Mouse (Mus musculus) lung, adult 2 months (tissue): ENCODE measurements around the gene Mettl21a. TPM values are rescaled to one million over a fixed set of nuclear protein-coding genes. Genes with fewer than 3 reads are reported as not detected.

Experiments used
- DNase-seq: peaks from one replicate; pipeline ENCODE4 v3.0.0; 2022
- H3K4me1 ChIP-seq: fragments of 200-500 bp; 2 replicates; pipeline ENCODE4 v1.6.1; 2011; ENCODE audit warnings: low read length; ENCODE audit not compliant: control insufficient read depth, insufficient read depth
- H3K4me3 ChIP-seq: fragments of 200-500 bp; replicated peaks from 2 replicates; pipeline ENCODE3; 2011; ENCODE audit warnings: low read depth, mild to moderate bottlenecking, control low read depth, low read length; ENCODE audit errors: extremely low read depth
- CTCF ChIP-seq: fragments of 200-500 bp; IDR thresholded peaks from 2 replicates; pipeline ENCODE4 v1.5.1; 2011; ENCODE audit warnings: mild to moderate bottlenecking, low read length, control low read depth; ENCODE audit not compliant: insufficient read depth
- POLR2A ChIP-seq: fragments of 200-500 bp; IDR thresholded peaks from 2 replicates; pipeline ENCODE4 v1.6.1; 2011; ENCODE audit warnings: low read depth, mild to moderate bottlenecking, control low read depth, low read length, borderline replicate concordance; ENCODE audit errors: extremely low read depth
- WGBS: fragments of 180-500 bp; shearing (Covaris S2); methylation state at CpG from one replicate; pipeline ENCODE4 v1.1.7; 2018; 5-methylcytosine and 5-hydroxymethylcytosine counted together
- polyA plus RNA-seq: library from polyadenylated mRNA; depleted of rRNA; stranded (reverse); fragments of >200 nt; gene quantifications from 2 replicates; pipeline ENCODE4 v1.2.3, GENCODE M21; 2012

The Mettl21a gene
- polyA plus RNA-seq, 1 experiment, result 8.2 TPM

GRCm38 (mm10) chr1:64639279-64639678 lies 22.2 kb upstream of the Mettl21a start:
- Histone ChIP-seq H3K4me3 (no peak overlapping the region), H3K4me1 (no peaks in the 10 kb centered on the region)
- TF ChIP-seq CTCF (no peak), POLR2A (no peak)
- no peak for DNase-seq
- WGBS, result 93% methylated on average over 6 of the region's 6 CpGs

DNA sequence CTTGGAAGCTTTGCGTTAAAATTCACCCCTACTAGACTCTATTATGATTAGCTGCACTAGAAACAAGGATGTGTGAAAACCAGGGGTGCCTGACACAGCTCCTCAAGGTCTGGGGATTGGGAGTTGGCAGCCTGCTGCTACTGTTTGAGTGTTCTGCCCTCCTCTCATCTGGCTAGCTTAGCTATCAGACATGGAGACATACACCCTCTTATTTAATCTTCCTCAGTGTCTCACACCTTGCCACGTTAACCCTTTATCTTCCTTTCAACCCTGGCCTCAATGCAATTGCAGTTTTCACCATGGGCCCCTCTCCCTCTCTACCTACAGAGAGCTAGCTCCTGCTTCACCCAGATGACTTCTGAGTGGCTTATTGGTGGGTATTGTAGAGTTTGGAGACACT lies 18.6 kb upstream of the Mettl21a start:
- TF ChIP-seq CTCF (no peak), POLR2A (no peak)
- 49% methylated on average over 2 of the region's 2 CpGs for WGBS
- no peak for DNase-seq
- no peaks in the 10 kb centered on the region for H3K4me1 ChIP-seq
- no peak overlapping the region for H3K4me3 ChIP-seq

DNA sequence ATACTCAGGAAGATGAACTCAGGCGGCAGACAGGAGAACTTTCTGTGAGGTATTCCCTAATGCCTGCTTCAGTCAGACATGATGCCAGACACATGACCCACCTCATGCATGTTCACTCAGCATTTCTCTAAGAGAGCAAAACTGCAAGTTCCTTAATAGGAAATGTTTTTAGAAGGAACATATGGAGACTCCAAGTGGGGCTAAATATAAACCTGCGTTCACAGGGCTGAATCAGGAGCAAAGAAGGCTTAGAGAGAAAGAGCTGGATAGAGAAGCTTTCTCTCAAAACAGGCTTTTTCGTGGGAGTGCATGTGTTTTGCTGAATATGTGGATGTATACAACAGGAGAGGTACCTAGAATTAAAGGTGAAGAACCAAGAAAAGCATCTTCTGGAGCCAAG lies 16.2 kb upstream of the Mettl21a start:
- no peak for TF ChIP-seq CTCF
- H3K4me1 ChIP-seq, result no peaks in the 10 kb centered on the region
- no peak overlapping the region for H3K4me3 ChIP-seq
- DNase-seq, result no peak
- WGBS, result 71% methylated on average over 3 of the region's 3 CpGs

- Histone ChIP-seq H3K4me3 (no peak overlapping the region), H3K4me1 (no peaks in the 10 kb centered on the region)
- no peak for DNase-seq
- no peak for TF ChIP-seq CTCF
- no peak for TF ChIP-seq POLR2A
- WGBS, result 70% methylated on average over 5 of the region's 5 CpGs
Measured at GRCm38 (mm10) chr1:64631526-64631925, 14.5 kb upstream of the Mettl21a start.

- no peak for DNase-seq
- Histone ChIP-seq H3K4me3 (no peak overlapping the region), H3K4me1 (no peaks in the 10 kb centered on the region)
- TF ChIP-seq CTCF (no peak), POLR2A (no peak)
Measured at GRCm38 (mm10) chr1:64625214-64625613, 8.2 kb upstream of the Mettl21a start.

DNA sequence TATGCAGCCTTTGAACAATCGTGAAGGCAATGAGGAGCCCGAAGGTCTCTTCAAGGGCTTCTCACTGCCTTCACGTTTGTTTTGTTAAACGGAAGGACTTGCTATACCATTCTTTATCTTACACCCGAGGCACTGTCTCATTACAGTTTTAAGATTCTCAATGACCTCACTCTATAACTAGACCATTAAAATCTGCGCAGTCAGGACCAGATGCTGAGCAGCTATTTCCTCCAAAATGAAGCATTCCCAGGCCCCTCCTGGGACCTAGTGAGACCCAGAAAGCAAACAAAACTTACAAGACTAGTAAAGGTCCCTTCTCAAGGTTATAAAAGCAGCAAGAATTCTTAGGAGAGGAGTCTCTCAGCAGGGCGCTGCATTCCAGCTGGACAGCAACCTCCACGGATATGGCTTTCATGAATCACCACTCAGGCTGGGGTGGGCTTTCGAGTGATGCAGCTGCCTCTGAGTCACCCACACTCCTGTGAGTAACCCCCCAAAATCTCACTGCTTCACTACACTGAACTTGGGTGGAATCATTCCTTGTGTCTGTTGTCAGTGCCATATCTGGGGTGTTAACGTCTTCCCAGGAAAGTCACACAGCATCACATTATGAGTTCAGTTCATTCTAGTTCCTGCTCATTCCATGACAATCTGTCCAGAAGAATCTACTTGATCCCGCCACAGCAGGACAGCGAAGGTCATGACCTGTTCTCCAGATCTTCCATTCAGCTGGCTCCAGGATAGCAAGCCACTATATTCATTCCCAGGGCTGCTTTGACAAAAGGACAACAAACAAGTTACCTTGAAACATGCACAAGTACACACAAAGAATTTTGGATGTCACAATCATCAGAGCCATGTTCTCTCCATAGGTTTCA lies 6.8 kb upstream of the Mettl21a start:
- WGBS, result 64% methylated on average over 12 of the region's 12 CpGs
- TF ChIP-seq POLR2A (no peak), CTCF (no peak)
- Histone ChIP-seq H3K4me1 (no peaks in the 10 kb centered on the region), H3K4me3 (no peak overlapping the region)
- DNase-seq, result no peak

DNA sequence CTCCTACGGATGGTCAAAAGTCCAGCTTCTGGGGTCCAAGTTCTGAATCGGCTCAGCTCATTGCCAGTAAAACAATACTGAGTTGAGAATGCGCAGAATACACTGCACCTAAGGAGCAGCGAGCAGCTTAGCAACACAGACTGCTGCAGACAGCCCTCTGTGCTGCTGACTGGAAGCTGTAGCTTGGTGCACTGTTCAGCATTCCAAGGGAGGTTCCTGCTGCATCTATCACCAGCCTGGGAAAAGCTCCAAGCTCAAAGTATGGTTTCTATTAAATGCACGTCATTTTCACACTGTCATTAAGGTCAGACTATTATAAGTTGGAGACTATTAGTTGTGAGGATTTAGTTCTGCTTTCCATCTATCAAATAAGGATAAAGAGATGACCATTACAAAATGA lies 4.1 kb upstream of the Mettl21a start:
- no peak for DNase-seq
- 76% methylated on average over 5 of the region's 5 CpGs for WGBS
- H3K4me3 ChIP-seq, result no peak overlapping the region

DNA sequence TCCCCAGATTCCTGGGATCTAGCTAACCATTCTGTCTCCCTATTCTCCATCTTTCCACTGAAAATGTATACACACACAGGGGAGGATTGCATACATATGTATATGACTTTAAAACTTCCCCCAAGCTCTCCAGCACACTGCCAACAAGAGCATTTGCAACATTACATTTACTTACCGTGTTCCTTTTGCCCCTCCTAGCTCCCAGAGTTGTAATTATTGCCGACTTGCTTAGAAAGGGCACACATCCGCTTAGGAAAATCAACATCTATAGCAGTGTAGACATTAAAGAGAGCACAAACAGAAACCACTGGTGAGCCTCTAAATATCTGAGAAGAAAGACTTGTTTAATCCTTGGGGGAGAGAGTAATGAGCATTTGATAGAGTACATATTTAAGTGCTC lies 1.2 kb upstream of the Mettl21a start:
- WGBS, result 23% methylated on average over 3 of the region's 3 CpGs
- Histone ChIP-seq H3K4me3 (no peak overlapping the region), H3K4me1 (no peaks in the 10 kb centered on the region)
- DNase-seq, result no peak
- TF ChIP-seq POLR2A (no peak), CTCF (no peak)

More for the DNA sequence above, 4.1 kb upstream of the Mettl21a start:
- H3K4me1 ChIP-seq, result no peaks in the 10 kb centered on the region
- TF ChIP-seq POLR2A (no peak), CTCF (no peak)

DNA sequence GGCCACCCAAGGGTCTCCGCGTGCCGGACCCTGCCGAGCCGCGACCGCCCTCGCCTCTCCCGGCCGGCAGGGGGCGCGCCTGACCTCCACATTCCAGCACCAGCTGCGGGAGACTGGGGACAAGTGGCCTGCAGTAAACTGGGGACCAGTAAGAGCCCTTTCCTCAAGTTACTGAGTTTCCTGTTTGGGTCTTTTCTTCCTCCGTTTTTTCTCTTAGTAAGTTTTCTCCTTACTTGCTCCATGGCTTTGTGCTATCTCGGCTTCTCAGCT lies 608 bp upstream of the Mettl21a start:
- DNase-seq, result peak; percentile 87
- no peaks in the 10 kb centered on the region for H3K4me1 ChIP-seq
- WGBS, result under 1% methylated on average over 15 of the region's 15 CpGs
- no peak for TF ChIP-seq POLR2A
- peak; percentile 55 for TF ChIP-seq CTCF
- H3K4me3 ChIP-seq, result peak overlapping the region; percentile 94

DNA sequence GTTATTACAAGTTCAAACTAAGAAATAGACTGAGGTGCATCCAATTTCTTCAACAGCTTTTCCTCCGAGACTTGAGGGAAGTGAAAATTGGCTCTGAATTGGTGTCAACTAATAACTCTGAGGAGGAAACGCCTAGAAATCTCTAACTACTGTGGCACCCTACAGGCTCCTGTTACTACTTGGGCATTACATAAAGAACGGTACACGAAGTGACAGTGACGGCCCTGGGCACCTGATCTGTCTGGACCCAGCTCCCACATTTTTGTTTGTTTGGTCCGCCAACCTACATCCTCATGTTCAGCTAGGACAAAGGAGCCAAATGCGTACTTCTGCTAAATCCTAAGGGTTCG lies 536 bp downstream of the Mettl21a start:
- 2% methylated on average over 8 of the region's 8 CpGs for WGBS
- DNase-seq, result no peak
- TF ChIP-seq CTCF (no peak), POLR2A (no peak)
- Histone ChIP-seq H3K4me3 (peak overlapping the region; percentile 94), H3K4me1 (no peaks in the 10 kb centered on the region)
